Mouse (Mus musculus) subcutaneous adipose tissue, adult 2 months (tissue): ENCODE measurements around the gene Vmn2r8. TPM values are rescaled to one million over a fixed set of nuclear protein-coding genes. Genes with fewer than 3 reads are reported as not detected.

ENCODE experiments used
- polyA plus RNA-seq: library from polyadenylated mRNA; depleted of rRNA; stranded (reverse); fragments of >200 nt; gene quantifications from 2 replicates; pipeline ENCODE4 v1.2.3, GENCODE M21; 2012; ENCODE audit warnings: low replicate concordance; rRNA removed

Vmn2r8 gene
- polyA plus RNA-seq: not detected in 2 replicates

GRCm38 (mm10) chr5:108808750-108809149 lies at the start of gene Vmn2r8:
Gene Vmn2r8, minus strand, starts transcription at chr5:108808850.

DNA sequence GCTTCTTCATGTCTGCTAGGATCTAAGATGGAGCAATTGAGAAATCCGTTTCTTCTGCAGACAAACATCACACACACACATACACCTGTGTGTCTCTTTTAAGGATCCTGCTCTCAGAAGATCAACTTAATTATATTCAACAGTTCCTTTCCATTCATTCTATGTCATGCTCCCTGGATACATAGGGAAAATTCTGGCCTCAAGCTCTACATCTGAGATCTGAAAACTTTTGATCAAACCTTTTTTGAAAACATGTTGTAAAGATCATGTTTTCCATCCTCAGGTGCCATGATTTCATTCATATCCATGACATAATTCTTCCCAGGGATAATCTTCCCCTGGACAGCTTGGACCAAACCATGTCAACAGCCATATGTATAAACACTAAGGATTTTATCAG lies 43.9 kb upstream of the Vmn2r8 start, which contains the start of gene Vmn2r9:
Gene Vmn2r9 (minus strand): TSS at position 101 of the 400 bp plus-strand sequence.

DNA sequence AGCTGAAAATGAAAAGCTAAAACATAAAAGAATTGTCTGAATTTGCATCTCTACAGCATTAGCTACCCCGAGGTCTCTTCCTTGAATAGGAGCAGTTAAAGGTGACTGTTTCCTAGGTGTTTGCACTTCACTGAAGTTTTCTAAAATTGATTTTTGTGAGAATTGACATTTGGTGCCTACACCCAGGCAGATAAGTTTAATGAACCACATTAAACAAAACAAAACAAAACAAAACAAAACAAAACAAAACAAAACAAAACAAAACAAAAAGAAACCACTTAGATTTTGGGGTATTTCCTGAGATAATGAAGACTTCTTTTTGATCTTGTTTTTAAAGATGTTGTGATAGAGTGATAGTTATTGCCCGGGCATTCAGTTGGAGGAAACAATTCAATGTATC lies 13.4 kb downstream of the Vmn2r8 start, which contains the start of gene Tmed11:
Gene Tmed11 (minus strand): TSS at position 101 of the 400 bp plus-strand sequence.

GRCm38 (mm10) chr5:108774630-108775306 lies 33.9 kb downstream of the Vmn2r8 start, which contains the start of gene Rnf212:
Gene Rnf212, minus strand, starts transcription at chr5:108774982.

Other genes with a start within 250 kb of the Vmn2r8 start
- 70.0 and 83.4 TPM in 2 replicates for gene Gak, start 179.1 kb downstream of the Vmn2r8 start, polyA plus RNA-seq
- gene Tmem175, start 179.1 kb downstream of the Vmn2r8 start, polyA plus RNA-seq: 65.1 and 66.8 TPM in 2 replicates
- 25.0 and 37.4 TPM in 2 replicates for gene Idua, start 148.5 kb downstream of the Vmn2r8 start, polyA plus RNA-seq
- 22.3 and 38.1 TPM in 2 replicates for gene Dgkq, start 139.2 kb downstream of the Vmn2r8 start, polyA plus RNA-seq
- gene Slc26a1, start 133.3 kb downstream of the Vmn2r8 start, polyA plus RNA-seq: 0.11 and 1.1 TPM in 2 replicates
- gene Fgfrl1, start 116.5 kb downstream of the Vmn2r8 start, polyA plus RNA-seq: 177 and 427 TPM in 2 replicates
- gene Rnf212, start 33.9 kb downstream of the Vmn2r8 start, polyA plus RNA-seq: not detected in 2 replicates
- not detected in 2 replicates for gene Tmed11, start 13.5 kb downstream of the Vmn2r8 start, polyA plus RNA-seq
- not detected in 2 replicates for gene Vmn2r9, start 43.8 kb upstream of the Vmn2r8 start, polyA plus RNA-seq
- gene Vmn2r10, start 197.7 kb upstream of the Vmn2r8 start, polyA plus RNA-seq: not detected in 2 replicates